Mouse (Mus musculus) layer of hippocampus, postnatal 25 days (tissue): Measurements from ENCODE around the gene Plxna1. TPM values are rescaled to one million over a fixed set of nuclear protein-coding genes. Genes with fewer than 3 reads are reported as not detected.

Experiments used
- DNase-seq, 2 experiments: peaks; one replicate each; pipeline ENCODE4 v3.0.0; 2022; ENCODE audit warnings: mixed read lengths in 2 of 2, low spot score in 1 of 2; ENCODE audit errors: extremely low spot score in 1 of 2
- total RNA-seq, 2 experiments: library from RNA; stranded (reverse); gene quantifications; 2 replicates each; pipeline ENCODE4 v1.2.3; 2021

The Plxna1 gene
- 100 to 1,000 TPM; 120 to 129 TPM for total RNA-seq

DNA sequence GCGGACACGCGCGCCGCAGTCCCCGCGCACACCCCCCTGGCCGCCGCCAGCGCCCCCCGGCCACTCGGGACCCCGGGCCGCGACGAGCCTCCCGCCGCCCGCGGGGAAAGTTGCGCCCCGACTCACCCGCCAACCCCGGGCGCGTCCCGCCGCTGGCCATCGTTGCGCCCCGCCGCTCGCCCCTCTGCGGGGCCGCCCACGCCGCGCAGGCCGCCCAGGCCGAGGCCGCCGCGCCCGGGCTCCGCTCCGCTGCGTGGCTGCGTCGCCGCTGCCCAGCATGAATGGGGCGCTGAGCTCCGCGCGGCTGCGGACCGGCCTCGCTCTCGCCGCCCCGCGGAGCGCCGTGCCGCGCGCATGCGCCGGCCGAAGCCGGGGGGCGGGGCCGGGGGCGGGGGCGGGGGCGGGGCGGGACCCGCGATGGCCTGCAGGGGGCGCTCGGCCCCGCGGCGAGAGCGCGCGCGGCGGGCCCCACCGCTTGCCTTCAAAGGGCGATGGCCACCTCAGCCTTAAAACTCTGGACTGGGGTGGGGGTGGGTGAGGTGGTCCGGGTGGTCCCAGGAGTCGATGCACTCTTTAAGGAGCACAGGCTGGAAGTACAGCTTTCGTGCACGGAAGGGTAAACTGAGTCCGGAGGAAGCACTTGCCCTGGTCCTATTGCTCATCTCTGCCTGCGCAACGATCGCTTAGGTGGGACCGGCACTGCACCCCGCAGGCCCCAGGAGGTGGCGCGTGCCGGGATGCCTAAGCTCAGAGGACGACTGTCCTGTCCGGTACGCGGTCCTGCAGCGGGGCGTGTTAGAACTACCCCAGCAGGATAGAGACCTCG lies at the start of gene Plxna1:
Gene Plxna1 (minus strand): TSS at position 340 of the 826 bp plus-strand sequence.
- peak; percentile 49 to 51 for DNase-seq

GRCm38 (mm10) chr6:89409041-89409440 lies 46.6 kb upstream of the Plxna1 start:
- no peak for DNase-seq

GRCm38 (mm10) chr6:89408259-89408658 lies 45.8 kb upstream of the Plxna1 start:
- DNase-seq = no peak

DNA sequence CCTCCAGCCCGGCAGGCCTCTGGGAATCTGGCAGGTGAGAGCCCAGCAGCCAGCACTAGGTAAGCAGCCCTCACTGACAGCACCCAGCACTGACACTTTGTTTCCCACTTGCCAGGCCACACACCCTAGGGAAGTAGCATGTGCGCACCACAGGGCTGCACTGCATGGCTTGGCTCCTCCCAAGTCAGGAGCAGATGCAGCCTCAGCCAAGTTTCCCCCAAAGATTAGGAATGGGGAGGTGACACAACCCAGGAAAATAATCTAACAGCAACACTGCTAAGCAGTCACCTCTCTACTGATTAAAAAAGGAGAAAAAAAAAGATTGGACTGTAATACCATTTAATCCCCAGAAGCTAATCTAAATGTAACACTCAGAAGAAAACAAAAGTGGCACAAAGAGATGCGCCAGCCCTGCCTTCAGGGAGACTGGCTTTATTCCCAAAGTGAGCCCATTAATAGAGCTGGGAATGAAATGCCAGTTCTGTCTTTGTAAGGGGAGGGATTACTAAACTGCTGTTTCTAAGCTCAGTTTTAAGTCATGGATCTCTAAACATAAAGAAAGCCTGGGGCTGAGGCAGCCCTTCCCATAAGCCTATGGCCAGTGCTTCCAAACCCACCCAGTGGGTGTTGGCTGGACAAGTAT lies 44.9 kb upstream of the Plxna1 start:
- no peak for DNase-seq

- no peak for DNase-seq
These were observed 42.5 kb upstream of the Plxna1 start for GRCm38 (mm10) chr6:89404964-89405363.

GRCm38 (mm10) chr6:89403257-89404225 lies 41.1 kb upstream of the Plxna1 start:
- DNase-seq = no peak

- DNase-seq = no peak
These were observed 40.0 kb upstream of the Plxna1 start for GRCm38 (mm10) chr6:89402406-89402805.

GRCm38 (mm10) chr6:89399564-89399963 lies 37.1 kb upstream of the Plxna1 start:
- DNase-seq = no peak

GRCm38 (mm10) chr6:89397919-89398318 lies 35.5 kb upstream of the Plxna1 start:
- DNase-seq = no peak

DNA sequence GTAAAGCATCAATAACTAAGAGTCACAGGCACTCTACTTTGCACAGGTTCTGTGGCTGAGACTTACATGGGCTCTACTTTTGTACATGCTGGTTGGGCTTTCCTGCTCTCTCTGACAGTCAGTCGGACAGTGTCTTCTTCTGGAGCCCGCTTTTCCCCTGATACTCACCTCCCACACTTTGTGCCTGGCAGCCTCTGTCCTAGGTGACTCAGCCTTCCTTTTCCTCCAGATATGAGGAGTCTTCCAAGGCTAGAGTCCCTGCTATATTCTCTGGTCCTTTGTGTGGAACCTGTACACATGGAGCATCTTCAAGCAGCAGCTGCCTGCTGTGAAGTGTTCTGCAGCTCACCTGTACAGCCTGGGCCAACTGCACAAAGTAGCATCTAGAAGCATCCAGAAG lies 31.4 kb upstream of the Plxna1 start:
- DNase-seq = no peak

- DNase-seq = no peak
These were observed 29.8 kb upstream of the Plxna1 start for GRCm38 (mm10) chr6:89392213-89392612.

DNA sequence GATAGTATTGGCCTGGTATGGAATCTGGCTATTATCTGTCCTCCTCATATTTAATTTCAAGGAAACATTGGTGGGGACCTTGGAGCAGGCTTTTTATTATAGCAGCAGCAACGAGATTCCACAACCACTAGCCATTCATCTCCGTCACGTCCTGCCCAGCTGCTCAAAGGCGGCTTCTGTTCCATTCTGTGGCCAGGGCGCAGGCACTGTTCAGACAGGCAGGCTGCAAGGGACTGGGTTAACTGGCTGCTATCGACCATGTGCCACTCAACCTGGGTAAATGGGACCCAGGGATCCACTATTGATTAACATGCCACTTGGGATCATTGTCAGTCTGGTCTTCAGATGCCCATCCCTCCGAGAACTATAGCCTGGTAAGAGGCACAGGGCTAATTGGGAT lies 27.4 kb upstream of the Plxna1 start:
- no peak for DNase-seq

DNA sequence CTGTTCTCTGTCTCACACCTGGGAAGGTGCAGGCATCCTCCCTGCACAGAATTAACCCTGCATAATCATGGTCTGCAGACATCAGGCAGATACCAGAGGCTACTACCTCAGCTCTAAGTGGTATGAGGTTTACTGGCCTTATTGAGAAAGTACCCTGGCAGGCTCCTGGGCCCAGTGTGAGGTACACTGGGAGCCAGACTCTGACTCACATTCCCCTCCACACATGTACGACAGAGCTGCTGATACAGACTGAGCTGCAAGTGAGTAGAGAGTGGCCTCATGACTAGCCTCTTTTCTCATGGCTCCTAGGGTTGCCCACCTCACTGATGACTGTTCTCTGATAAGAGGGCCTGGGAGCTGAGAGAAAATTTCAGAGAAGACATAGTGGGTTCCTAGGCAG lies 24.5 kb upstream of the Plxna1 start:
- no peak for DNase-seq

DNA sequence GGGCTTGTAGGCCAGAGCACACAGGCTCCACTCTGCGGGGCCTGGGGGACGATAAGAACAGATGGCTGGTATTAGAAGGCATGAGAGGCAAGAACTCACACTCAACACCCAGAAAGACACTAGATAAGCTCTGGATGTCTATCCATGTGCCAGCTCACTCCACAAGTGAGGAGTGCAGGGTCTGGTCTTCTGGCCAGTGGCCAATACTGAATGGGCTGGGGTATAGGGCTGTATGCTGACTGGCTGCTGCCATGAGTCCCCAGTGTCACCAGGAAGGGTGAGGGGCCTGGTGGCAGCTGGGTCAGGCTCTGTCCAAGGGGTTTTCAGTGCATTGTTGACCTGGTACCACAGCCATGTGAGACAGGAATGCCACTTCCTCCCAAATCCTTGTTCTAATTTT lies 22.3 kb upstream of the Plxna1 start:
- no peak for DNase-seq

DNA sequence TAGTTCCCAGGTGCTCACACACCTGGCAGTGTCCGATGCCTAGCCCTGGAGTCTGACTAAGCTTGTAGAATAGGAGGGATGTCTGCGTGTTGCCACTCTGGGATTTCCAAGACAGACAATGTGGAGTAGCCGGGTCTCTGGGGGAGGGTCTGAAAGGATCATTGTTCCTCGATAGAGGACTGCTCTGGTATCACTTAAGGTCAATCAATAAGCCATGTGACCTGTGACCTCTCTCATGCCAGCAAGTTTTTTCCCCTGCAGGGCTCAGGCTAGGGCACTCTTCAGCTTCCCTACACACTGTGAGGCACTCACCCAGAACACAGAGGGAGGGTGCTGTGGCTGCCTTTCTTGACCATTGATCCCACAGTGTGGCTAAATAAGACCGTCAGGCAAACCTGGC lies 19.4 kb upstream of the Plxna1 start:
- no peak for DNase-seq

GRCm38 (mm10) chr6:89381172-89381571 lies 18.8 kb upstream of the Plxna1 start:
- DNase-seq = no peak

DNA sequence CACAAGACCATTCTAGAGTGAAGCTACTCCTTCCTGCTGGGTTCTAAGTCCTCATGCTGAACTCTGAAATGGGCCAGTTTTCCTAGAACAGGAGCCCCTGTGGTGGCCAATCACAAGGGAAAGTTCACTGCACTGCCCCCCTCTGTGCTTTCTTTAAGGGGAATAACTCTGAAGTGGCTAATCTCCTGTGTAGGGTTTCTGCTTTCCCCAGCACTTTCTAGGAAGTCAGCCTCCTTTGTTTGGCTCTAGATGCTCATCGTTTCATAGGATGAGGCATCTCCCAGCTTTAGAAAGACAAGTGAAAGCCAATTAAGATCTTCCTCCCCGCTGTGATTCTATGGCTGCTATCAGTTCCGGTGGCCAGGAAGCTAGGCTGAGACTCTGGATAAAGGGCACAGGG lies 18.3 kb upstream of the Plxna1 start:
- DNase-seq = no peak

- no peak for DNase-seq
These were observed 15.8 kb upstream of the Plxna1 start for GRCm38 (mm10) chr6:89378264-89378663.

- no peak for DNase-seq
These were observed 6.4 kb upstream of the Plxna1 start for GRCm38 (mm10) chr6:89368812-89369211.

GRCm38 (mm10) chr6:89364342-89364741 lies 1.9 kb upstream of the Plxna1 start:
- no peak for DNase-seq

DNA sequence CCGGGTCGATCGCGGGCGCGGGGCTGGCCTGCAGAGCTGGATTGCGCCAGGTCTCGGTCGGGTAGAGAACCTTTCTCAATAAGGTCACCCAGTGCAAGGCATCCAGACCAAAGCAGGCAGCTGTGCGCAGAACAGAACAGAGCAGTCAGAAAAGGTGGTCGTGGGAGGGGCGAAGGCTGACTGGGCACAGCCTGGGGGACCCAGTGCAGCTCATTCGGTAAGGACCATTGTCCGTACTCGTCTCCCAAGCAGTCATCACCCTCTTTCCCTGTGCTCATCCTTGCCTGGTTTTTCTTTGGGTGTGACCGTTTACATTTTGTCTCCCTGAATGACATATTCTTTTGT lies 659 bp upstream of the Plxna1 start:
- no peak for DNase-seq
